Mouse (Mus musculus) E14TG2a.4 (cell line): Measurements from ENCODE around the gene Pram1.

Experiments
- CTCF ChIP-seq: conservative IDR thresholded peaks from 2 replicates; pipeline ENCODE4 v1.5.1; 2014; ENCODE audit warnings: low read length
- NANOG ChIP-seq: IDR thresholded peaks from 2 replicates; pipeline ENCODE4 v1.6.1; 2014; ENCODE audit warnings: borderline replicate concordance, low read length, mixed read lengths
- POU5F1 ChIP-seq: IDR thresholded peaks from 2 replicates; pipeline ENCODE4 v1.6.1; 2014; ENCODE audit warnings: low read length, borderline replicate concordance

GRCm38 (mm10) chr17:33599836-33600475, 37.9 kb upstream of the Pram1 start:
- no peak for TF ChIP-seq CTCF
- TF ChIP-seq NANOG, result peak; percentile 99
- no peak for TF ChIP-seq POU5F1
